Mouse (Mus musculus) ES-Bruce4 (cell line): ENCODE data around the gene Shbg.

ENCODE experiments used
- CTCF ChIP-seq: IDR thresholded peaks from one replicate; pipeline ENCODE4 v1.8.1; 2011; ENCODE audit warnings: low read depth, low read length
- EP300 ChIP-seq: IDR thresholded peaks from 2 replicates; pipeline ENCODE4 v1.6.1; 2011; ENCODE audit warnings: low read depth, low read length; ENCODE audit not compliant: insufficient read depth
- POLR2A ChIP-seq: IDR thresholded peaks from one replicate; pipeline ENCODE4 v1.8.1; 2011; ENCODE audit warnings: low read length; ENCODE audit not compliant: insufficient read depth

GRCm38 (mm10) chr11:69645860-69646259 lies 28.2 kb upstream of the Shbg start:
- TF ChIP-seq EP300 (no peak), POLR2A (no peak), CTCF (no peak)
